Comparison of ENCODE assay signal across 8 mouse cellular contexts in the genomic region with DNA sequence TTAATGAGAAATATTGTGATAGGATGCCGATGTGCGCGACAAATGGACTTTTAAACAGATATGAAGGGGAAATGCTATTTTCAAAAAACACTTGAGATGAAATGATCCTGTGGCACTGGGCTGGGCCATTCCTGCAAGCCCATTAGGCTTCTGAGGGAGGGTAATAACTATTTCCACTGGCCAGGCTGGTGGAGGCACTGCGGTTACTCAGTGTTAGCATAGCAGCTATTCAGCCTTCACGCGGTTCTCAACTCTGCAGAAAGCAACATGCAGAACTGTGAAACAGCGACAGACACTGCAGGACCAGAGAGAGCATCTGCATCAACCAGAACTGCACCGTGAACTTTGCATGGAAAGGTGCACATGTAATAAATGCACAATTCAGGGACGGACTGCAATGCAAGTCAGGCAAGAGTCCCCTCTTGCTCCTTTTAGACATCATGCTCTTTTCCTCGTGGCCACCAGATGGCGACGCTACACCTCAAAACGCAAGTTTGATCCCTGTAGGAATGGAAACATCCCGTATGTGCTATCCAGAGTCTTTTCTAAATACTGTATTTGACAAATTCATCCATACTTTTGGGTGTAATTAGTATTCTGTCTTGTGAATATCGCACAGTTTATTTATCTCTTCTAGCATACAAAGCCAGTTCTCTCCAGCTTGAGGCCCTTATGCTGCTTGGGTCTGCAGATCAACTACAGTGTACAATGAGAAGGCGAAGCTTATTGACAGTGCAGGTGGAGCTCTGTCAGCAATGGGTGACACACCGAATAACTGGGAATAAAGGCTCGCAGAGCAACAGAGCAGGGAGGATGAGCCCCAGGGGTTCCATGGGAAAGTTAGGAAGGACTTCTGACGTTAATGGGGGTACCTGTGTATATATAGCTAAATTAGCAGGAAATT.
DNase-seq lines count a peak whose midpoint lies in the region; ATAC-seq and TF ChIP-seq lines count a peak whose summit lies in the region.

No protein-coding gene starts in this region.

- peak; percentile 98 for TF ChIP-seq CTCF in forebrain, postnatal 0 days (IDR thresholded peaks at IDR 0.05; ENCODE audit: low read depth)
- peak; percentile 91 for TF ChIP-seq CTCF in kidney, adult 2 months (conservative IDR thresholded peaks at IDR 0.05; ENCODE audit: insufficient read depth, insufficient read length, low read depth, low read length)

- peak; percentile 90 for ATAC-seq in forebrain, postnatal 0 days
- 0 out of 2 replicates have a peak, but pooled peaks have one; percentile 42 for ATAC-seq in limb, embryonic 12.5 days (ENCODE audit: insufficient number of reproducible peaks, insufficient read depth, low FRiP score, low TSS enrichment, low read depth)
- ATAC-seq in neural tube, embryonic 12.5 days (ENCODE audit: low FRiP score, low read depth), result peak; percentile 65

- H3K4me3 ChIP-seq in forebrain, postnatal 0 days (ENCODE audit: low read depth, low read length), result no peak overlapping the region
- no peak overlapping the region for H3K4me3 ChIP-seq in kidney, adult 2 months (ENCODE audit: insufficient read depth, low read depth, low read length)
- no peak overlapping the region for H3K4me3 ChIP-seq in limb, embryonic 12.5 days (replicated peaks)
- no peak overlapping the region for H3K4me3 ChIP-seq in neural tube, embryonic 12.5 days

- 33% methylated on average over 19 of the region's 19 CpGs for WGBS in forebrain, postnatal 0 days
- WGBS in kidney, adult 2 months, result 38% methylated on average over 19 of the region's 19 CpGs
- 41% methylated on average over 19 of the region's 19 CpGs for WGBS in limb, embryonic 12.5 days
- 45% methylated on average over 19 of the region's 19 CpGs for WGBS in neural tube, embryonic 12.5 days

- no peak overlapping the region for H3K27ac ChIP-seq in forebrain, postnatal 0 days (ENCODE audit: low read depth, low read length)
- no peak overlapping the region for H3K27ac ChIP-seq in kidney, adult 2 months (ENCODE audit: insufficient read depth, low read depth, low read length)
- H3K27ac ChIP-seq in limb, embryonic 12.5 days, result no peak overlapping the region
- H3K27ac ChIP-seq in neural tube, embryonic 12.5 days, result no peak overlapping the region

- peak overlapping the region; percentile 26; the same call in 1 of the 2 replicates for H3K4me2 ChIP-seq in forebrain, postnatal 0 days (ENCODE audit: low read depth)
- H3K4me2 ChIP-seq in limb, embryonic 12.5 days, result peak overlapping the region; percentile 27; the same call in 1 of the 2 replicates
- H3K4me2 ChIP-seq in neural tube, embryonic 12.5 days (replicated peaks), result peak overlapping the region; percentile 38

- H3K27me3 ChIP-seq in forebrain, postnatal 0 days (ENCODE audit: insufficient read depth, low read length), result no peaks in the 10 kb centered on the region
- no peaks in the 10 kb centered on the region for H3K27me3 ChIP-seq in kidney, adult 2 months (replicated peaks; ENCODE audit: control insufficient read depth, insufficient read depth, low read length)
- no peaks in the 10 kb centered on the region for H3K27me3 ChIP-seq in limb, embryonic 12.5 days
- no peaks in the 10 kb centered on the region for H3K27me3 ChIP-seq in neural tube, embryonic 12.5 days (replicated peaks)

- no peaks in the 10 kb centered on the region for H3K9me3 ChIP-seq in forebrain, postnatal 0 days (ENCODE audit: low read length)
- H3K9me3 ChIP-seq in limb, embryonic 12.5 days, result no peaks in the 10 kb centered on the region
- no peaks in the 10 kb centered on the region for H3K9me3 ChIP-seq in neural tube, embryonic 12.5 days

- H3K36me3 ChIP-seq in forebrain, postnatal 0 days (ENCODE audit: insufficient read depth), result no peaks in the 10 kb centered on the region
- H3K36me3 ChIP-seq in kidney, adult 2 months (ENCODE audit: control insufficient read depth, insufficient read depth, low read length), result no peaks in the 10 kb centered on the region
- H3K36me3 ChIP-seq in limb, embryonic 12.5 days, result no peaks in the 10 kb centered on the region
- no peaks in the 10 kb centered on the region for H3K36me3 ChIP-seq in neural tube, embryonic 12.5 days

- no peak overlapping the region for H3K9ac ChIP-seq in forebrain, postnatal 0 days
- no peak overlapping the region for H3K9ac ChIP-seq in limb, embryonic 12.5 days (replicated peaks)
- no peak overlapping the region for H3K9ac ChIP-seq in neural tube, embryonic 12.5 days

- DNase-seq in left cerebral cortex, adult 18-20 months (ENCODE audit: low spot score in 2 of 2), result peak; percentile 65 to 69
- DNase-seq in left cerebral cortex, adult 11 months (ENCODE audit: low spot score), result no peak
- peak; percentile 58 for DNase-seq in brain, embryonic 18.5 days (ENCODE audit: low read depth, low spot score)
- peak; percentile 85 for DNase-seq in forebrain, postnatal 0 days
- DNase-seq in kidney, adult 2 months, result peak; percentile 53
- DNase-seq in thymus, postnatal 4 days, result peak; percentile 56

- TF ChIP-seq POLR2A in kidney, adult 2 months (IDR thresholded peaks at IDR 0.05; ENCODE audit: low read depth, low read length), result no peak

- H3K4me1 ChIP-seq in forebrain, postnatal 0 days (ENCODE audit: insufficient read depth), result no peaks in the 10 kb centered on the region
- no peaks in the 10 kb centered on the region for H3K4me1 ChIP-seq in kidney, adult 2 months (ENCODE audit: control insufficient read depth, insufficient read depth, low read length)
- peaks cover 7% of the 10 kb centered on the region; the same call in 1 of the 2 replicates for H3K4me1 ChIP-seq in limb, embryonic 12.5 days (replicated peaks)
- no peaks in the 10 kb centered on the region for H3K4me1 ChIP-seq in neural tube, embryonic 12.5 days
